Mouse (Mus musculus): ENCODE measurements around the gene Wfikkn2.
A peak's percentile ranks its signal among the peaks of the same experiment; 100 is the strongest.

The Wfikkn2 gene

DNA sequence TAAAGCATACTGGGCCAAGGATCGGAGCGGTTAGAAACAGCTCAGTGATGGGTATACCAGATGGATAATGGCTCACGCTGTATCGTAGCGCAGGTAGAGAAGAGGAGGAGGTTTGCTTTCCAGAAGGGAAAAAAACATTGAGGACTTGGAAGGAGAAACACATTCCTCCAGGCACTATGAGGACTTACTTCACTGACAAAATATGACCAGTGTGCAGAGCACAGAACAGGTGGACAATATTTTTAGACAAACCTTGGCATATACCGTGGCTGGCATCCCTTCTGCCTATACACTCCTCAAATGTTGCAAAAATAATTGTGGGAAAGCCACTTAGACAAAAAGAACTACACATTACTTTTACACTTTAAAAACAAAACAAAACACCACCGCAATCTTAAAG is 24.5 kb downstream of the Wfikkn2 start:
- DNase-seq: no peak

DNA sequence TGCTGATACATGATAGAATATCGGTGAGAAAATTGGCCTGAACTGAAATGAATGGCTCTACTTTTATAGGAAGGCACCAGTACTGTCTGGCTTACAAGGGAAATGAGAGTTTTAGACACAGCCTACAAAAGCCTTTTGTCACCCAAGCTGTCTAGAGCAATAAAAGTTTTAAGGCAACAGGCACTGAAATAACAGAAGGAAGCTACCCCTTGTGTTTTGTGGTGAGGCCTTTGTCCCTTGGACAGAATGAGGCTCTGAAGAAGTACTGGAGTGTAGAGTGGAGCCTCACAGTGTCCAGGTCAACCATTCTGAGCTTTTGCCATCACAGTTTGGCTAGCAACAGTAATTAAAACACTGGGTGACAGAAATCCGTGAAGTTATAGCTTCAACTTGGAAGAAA is 29.6 kb downstream of the Wfikkn2 start:
- no peak for DNase-seq

DNA sequence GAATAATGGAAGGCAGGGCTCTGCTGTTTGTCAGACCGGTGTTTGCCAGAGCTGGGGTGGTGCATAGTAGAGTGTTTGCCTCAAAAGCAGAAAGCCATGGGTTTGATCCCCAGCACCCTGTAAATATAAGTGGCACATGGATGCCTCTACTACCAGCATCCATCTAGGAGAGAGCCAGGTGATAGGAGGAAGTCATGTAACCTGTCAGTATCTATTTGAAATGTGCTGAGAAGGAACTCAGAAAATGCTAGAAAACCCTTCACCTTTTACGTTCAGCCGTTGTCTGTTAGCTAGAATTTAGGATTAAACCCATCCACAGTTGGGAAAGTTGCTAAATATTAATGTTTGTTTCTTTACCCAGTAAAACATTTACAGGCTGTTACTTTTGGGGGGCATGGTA is 30.2 kb downstream of the Wfikkn2 start:
- no peak for DNase-seq

DNA sequence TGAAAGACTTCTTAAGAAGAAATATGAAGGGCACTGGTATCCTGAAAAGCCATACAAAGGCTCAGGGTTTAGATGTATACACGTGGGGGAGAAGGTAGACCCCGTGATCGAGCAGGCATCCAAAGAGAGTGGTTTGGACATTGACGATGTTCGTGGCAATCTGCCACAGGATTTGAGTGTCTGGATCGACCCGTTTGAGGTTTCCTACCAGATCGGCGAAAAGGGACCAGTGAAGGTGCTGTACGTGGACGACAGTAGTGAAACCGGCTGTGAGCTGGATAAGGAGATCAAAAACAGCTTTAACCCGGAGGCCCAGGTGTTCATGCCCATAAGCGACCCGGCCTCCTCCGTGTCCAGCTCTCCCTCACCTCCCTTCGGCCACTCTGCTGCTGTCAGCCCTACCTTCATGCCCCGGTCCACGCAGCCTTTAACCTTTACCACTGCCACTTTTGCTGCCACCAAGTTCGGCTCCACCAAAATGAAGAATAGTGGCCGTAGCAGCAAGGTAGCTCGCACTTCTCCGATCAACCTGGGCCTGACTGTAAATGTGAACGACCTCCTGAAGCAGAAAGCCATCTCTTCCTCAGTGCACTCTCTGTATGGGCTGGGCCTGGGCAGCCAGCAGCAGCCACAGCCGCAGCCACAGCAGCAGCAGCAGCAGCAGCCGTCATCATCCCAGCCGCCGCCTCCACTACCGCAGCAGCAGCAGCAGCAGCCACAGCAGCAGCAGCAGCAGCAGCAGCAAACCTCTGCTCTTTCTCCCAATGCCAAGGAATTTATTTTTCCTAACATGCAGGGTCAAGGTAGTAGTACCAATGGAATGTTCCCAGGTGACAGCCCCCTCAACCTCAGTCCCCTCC is 31.8 kb downstream of the Wfikkn2 start:
- DNase-seq: peak; percentile 35 to 58

DNA sequence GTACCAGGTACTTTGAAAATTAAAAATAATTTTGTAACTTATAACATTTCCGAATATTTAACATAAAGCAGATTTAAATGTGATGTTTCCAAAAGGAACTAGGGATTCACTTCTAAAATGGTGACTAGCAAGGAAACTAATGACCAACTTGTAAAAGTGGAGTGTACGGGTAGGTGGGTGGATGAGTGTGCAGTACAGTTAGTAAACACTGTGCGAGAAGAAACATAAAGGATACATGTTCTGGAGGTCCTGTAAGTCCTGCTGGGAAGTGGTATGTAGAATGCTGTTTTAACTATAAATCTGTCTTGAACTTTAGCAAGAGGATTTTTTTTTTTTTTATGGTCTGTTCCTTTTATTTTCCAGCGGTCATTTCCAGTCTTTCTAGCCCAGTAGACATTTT is 32.8 kb downstream of the Wfikkn2 start:
- no peak for DNase-seq

DNA sequence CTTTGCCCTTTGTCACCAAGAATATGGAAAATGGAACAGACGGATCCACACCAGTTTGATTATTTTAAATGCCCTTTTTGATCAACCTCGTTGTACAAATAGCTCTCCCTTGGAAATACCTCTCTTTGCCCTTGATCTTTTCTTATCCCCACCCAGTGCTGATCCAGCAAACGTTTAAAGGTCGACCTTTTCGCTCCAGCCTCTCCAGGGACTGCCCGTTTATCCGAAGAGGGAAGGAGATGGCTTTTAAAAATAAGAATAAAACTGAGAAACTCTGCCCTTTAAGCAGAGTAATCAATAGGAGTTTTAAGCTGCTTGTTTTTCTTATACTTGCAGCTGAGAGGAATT is 33.3 kb downstream of the Wfikkn2 start:
- peak; percentile 36 to 49 for DNase-seq

DNA sequence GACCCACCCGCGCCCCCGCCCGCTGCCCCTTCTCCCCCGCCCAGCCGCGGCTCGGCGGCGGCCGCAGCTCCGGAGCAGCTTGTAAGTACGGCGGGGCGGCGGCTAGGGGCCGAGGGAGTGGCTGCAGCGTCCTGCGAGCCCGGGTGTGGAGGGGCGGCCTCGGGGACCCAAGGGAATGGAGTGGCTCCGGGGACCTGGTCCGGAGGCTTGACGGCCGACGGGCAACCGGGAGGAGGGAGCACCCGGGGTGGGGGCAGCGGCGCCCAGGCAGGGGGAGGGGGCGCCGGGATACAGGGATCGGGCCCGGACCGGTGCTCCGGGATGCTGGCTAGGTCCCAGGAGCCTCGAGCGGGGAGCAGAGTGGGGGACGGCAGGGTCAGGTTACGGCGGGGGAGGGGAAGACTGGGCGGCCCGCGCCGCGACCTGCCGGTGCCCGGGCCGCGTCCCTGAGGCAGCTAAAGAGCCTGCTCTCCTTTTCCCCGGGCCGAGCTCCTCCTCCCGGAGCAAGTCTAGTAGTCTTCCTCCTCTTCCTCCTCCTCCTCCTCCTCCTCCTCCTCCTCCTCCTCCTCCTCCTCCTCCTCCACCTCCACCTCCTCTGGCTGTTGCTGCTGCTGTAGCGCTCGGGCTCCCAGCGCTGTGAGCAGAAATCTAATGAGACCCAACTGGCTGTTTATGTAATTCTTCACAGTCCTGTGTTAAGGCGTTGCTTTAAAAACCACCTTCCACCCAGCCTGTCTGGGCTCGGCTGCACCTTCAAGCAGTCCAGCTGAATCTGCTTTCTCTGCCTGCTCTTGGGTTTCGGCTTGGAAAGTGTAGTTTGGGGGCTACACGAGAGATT is 33.9 kb downstream of the Wfikkn2 start:
- peak; percentile 77 to 90 for DNase-seq

DNA sequence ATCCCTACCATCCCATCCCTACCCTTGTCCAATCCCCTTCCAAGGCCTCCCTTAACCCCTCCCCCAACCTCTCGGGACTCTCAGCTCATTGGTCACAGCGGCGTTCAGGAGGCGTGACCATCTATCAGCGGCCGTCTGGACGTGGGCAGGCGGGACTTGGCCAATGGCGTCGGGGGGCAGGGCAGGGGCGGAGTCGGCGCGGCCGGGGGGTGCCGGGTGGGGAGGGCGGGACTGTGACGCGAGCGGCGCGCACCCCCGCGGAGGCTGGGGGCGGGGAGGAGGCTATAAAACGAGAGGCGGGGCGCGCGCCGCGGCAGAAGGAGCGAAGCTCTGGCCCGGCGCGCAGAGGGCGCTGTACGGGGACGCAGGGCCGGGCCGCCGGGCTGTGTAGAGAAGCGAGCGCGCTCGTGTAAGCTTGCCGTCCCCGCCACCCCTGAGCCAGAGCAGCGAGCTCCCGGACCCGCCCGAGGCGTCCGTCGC is 34.6 kb downstream of the Wfikkn2 start, which contains the start of gene Tob1:
Gene Tob1 (plus strand): TSS at position 331 of the 480 bp plus-strand sequence.
- peak; percentile 98 to 100 for DNase-seq

DNA sequence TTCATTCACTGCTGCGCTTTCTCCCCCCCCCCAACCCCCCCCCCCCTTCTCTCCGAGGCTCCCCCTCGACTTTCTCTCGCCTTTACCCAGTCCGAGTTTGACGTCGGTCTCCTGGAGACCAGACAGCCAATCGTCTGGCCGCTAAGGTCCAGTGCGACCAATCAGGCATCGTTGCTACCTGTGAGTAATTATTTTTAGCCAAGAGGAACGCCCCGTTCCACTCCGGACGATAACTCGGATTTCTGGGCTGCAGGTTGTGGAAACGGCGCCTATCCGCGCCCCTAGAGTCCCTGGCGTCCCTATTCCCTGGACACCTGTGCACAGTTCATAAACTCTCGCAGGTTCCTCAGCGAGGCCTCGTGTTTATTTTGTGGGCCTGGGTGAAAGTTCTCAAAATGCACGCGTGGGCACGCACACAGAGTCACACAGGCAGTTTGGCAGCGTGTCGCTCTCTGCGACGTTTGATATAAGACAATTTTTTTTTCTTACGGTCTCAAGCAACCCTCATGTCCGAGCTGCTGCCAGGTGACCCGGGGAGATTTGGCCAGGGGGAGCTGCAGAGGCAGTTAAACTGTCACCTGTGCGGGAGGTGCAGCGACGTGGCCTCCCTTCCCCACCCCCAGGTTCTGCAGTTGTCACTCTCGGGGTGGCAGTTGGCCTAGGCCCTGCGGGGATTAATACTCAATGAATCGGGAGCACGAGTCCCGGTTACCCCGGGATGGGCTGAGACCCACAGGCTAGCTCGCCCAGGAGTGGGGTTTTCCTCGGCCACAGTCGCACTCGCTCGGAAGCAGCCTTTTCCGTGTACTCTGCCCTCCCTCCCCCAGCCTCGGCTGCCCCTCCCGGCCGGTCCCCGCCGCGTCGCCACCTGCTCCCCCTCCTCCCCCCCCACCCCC is 35.4 kb downstream of the Wfikkn2 start:
- DNase-seq: peak; percentile 93 to 98

DNA sequence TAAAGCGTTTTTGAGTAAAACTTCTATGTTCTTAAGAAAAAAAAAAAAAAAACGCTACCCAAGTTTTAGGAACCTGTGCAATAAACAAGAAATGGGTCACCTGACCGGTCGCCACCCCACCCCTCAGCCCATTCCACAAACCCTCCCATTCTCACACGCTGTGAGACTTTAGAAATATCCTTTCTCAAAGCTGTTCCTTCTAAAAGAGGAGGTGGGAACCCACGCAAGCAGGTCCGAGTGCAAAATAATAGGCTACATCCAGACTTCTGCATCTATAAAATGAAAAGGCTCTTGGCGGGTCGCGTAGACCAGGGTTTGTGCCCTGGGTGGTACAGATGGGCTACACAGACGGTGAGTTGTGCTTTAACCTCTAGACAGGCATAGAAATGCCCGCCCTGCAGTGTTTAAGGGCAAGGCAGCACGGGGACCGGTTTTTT is 36.1 kb downstream of the Wfikkn2 start:
- peak in 1 of 2 experiments; percentile 71 for DNase-seq

DNA sequence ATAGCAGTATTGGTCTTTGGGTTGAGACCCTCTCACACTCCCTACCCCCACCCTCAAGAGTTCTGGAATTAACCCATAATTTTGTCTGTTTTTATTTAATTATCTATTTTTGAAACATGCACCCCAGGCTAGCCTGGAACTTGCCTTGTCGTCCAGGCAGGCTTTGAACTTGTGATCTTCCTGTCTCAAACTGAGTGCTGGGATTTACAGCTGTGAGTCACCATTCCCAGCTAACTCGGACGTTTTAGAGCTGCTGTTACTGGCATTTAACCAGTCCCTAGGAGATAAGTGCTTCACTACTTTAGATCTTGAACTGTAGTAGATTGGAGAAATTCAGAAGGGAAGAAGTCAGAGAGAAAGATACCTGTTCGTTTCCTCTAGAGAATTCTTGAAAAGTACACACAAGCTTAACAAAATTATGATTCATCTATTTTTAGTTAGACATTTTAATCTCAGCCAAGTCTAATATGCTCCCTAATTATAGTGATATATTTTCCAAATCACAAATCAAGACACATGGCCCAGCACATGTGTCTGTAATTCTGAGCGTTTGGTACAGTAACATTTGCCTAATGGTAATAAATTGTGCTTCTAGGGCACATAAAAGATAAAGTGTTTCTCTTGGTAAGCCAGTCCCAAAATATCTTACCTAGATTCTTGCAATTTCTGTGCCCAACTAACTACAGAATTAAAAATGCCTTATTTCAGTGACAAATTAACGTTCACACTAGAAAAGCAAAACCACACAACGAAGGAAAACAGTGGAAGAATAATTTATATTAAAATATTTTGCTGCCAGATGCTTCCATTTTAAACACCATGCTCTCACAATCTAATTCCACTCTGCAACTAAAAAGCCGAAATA is 36.8 kb downstream of the Wfikkn2 start:
- no peak for DNase-seq

DNA sequence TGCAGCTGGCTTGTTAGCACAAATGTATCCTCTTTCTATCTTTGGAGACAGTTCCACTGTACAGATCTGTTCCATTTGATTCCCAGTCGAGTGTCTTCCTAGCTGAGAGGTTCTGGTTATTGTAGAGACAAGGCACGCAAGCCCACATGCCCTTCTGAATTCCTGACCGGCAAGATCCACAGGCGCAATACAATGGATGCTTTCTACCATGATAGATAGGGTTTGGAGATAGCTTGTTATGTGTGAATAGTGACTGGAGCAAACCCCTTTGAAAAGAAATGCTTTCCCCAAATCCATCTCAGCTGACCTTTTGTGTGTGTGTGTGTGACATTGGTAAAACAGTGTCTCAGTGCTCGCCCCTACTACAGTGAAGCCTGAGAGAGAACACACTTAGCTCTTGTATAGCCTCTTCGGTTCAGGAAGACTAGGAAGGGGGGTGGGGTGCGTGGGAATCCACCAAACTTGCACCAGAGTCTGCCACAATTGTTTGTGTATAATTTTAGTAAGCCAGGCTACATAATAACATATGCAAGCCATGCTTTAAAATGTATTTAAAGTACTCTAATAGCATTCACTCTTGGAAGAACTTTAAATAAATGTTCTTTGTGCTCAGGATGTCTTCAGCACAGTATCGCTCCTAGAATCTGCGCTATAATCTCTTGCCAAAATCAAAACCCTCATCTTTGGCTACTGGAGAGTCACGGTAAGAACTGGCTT is 39.2 kb downstream of the Wfikkn2 start:
- no peak for DNase-seq

DNA sequence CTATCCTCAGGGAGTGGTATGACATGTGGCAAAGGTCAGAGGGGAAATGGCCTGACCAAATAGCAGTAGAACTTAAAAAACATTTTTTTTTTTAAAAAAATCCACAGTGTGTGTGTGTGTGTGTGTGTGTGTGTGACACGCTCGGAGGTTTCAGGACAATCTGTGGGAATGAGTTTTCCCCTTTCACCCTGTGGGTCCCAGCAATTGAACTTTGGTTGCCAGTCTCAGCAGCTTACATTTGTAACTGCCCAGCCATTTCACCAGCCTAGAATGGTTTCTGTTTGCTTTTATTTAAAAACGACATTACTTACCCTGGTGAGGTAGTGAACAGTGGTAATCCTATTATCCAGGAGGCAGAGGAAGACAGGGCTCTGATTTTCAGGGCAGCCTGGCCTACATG is 42.7 kb downstream of the Wfikkn2 start:
- no peak for DNase-seq

DNA sequence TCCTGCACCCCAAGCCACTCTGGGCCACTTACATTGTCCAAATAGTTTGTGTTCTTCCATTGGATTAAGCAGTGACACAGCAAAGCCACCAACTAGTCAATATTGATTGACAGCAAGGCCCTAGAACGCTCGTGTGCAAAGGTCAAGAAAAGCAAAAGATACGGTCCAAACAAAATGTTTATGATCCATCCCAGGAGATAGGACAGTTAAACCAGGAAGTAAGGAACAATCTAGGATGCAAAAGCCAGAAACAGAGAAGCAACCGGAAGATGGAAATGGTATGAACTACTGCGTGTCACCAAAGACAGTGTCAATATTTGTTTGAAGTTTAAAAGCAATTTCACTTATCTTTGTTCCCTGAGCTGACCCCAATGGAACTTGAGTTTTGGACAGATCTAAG is 43.7 kb downstream of the Wfikkn2 start:
- no peak for DNase-seq

DNA sequence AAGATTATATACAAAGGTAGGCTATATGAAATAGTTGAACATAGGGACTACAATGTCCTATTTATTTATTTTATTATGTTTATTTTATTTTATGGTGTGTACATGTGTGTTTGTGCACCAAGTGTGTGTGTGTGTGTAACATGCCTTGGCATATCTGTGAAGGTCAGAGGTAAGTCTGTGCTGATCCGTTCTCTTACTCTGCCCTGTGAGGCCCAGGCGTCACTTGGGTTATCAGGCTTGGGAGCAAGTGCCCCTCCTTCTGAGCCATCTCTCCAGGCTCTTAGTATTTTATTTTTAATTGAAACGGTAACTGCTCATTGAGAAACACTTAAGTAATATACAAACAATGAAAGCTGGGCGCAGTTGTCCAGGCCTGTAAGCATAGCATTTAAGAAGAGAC is 45.4 kb downstream of the Wfikkn2 start:
- DNase-seq: no peak

DNA sequence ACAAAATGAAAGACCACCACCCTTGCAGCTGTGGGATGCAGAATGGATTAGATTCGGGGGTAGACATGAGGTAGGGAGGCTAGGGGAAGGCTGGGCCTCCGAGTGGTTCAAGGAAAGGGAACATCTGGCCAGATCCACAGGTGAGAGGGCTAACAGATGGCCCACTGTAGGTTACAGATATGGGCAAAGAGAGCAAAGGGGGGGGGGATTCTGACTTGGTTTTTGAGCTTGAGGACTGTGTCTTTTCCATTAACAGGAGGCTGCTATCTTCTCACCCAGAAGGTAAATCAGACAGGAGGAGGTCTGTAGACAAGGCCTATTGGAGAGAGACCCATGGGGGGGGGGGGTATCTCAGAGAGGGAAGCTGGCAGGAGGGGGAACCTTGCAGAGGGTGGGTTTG is 46.0 kb downstream of the Wfikkn2 start:
- no peak for DNase-seq

DNA sequence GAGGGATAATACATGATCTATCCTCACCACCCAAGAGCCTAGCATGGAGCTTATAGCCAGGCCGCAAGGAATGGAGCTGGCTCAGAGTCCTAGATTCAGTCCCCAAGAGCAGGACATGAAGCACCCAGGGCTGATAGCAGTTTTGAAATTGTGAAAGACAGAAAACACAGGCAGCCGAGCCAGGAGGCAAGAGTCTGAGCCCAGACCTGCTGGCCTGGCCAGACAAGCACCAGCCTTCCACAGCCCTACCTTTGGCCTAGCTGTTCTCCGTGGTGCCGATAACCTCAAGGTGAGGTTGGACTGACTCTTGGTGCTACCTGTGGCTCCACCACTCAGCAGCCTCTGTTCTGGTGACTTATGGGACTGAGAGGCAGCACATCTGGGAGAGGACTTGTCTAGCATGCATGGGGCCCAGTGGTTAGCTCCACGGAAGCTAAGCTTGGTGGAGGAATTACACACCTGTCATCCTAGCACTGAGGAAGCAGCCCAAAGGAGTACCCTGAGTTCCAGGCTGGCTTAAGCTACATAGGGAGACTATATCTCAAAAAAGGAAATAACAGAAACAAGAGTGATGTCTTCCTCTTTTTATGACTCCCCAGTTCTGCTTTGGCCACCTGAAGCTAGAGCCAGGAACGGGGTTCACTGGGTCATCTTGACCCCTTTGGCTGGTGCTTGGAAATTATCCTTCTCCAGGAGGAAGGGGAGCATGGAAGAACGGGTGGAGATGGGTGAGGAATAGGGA is 47.2 kb downstream of the Wfikkn2 start:
- no peak for DNase-seq

DNA sequence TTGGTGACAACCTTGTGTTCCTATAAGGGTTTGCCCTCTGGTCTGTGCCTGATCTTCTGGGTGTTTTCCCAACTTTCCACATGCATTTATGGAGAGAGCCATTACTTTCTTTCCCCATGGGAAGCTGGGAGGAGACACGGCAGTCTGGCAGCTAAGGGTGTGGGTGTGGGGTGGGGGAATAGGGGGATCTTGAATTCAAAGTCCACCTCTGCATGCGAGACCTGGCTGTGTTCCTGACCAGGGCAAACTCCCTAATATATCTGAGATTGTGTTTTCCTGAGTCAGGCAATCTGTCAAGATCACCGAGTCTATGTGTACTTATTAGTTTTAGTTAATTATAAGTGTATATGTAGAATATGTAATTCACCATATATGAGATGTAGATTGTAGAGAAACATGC is 49.5 kb downstream of the Wfikkn2 start:
- DNase-seq: peak; percentile 57 to 76

DNA sequence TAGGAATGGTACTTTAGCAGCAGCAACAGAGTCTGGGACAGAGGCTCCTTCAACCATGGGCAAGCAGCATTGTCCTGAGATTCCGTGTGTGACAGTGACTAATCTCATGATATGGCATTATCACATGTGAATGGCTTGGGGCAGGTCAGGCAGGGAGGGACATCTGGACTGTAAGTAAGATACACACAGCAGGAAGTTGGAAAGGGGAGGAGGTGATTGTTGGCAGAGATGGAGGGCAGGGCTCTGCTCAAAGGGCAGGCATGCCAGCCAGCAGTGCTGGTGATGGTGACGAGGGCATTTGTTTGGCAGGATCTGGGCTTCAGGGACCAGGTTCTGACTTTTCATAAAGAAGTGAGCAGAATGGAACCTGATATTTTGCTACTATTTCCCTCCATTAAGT is 52.7 kb downstream of the Wfikkn2 start:
- DNase-seq: peak in 1 of 2 experiments; percentile 65

DNA sequence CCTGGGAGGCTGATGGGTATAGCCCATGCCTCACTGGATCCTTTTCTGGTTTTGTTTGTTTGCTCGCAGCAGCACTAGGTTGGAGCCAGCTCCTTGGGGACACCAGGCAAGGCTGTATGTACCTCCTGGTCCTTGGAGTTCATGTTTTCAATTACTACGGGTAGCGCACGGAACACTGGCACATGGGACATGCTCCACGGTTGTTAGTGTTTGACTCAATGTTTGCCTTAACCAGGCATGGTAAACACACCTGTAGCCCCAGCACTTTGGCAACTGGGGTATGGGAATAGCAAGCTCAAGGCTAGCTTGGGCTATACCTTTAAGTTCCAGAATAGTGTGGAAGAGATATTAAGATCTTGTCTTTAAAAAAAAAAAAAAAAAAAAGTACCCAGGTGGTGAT is 55.1 kb downstream of the Wfikkn2 start:
- peak in 1 of 2 experiments; percentile 19 for DNase-seq

Measured in kidney, postnatal 25 days (tissue).